Mouse (Mus musculus): ENCODE results near the gene Megf11.

Megf11 gene

GRCm38 (mm10) chr9:64395238-64395920, 10.0 kb downstream of the Megf11 start:
- no peak for DNase-seq

- DNase-seq: no peak
Measured at GRCm38 (mm10) chr9:64397108-64397507, 11.7 kb downstream of the Megf11 start.

- no peak for DNase-seq
Measured at GRCm38 (mm10) chr9:64399121-64399520, 13.7 kb downstream of the Megf11 start.

GRCm38 (mm10) chr9:64402141-64402540, 16.7 kb downstream of the Megf11 start:
- DNase-seq: no peak

GRCm38 (mm10) chr9:64406841-64407240, 21.4 kb downstream of the Megf11 start:
- DNase-seq: no peak

- no peak for DNase-seq
Measured at GRCm38 (mm10) chr9:64407390-64407970, 22.1 kb downstream of the Megf11 start.

- no peak for DNase-seq
Measured at GRCm38 (mm10) chr9:64408821-64409220, 23.4 kb downstream of the Megf11 start.

- DNase-seq: no peak
Measured at GRCm38 (mm10) chr9:64420471-64420870, 35.0 kb downstream of the Megf11 start.

GRCm38 (mm10) chr9:64421986-64422616, 36.7 kb downstream of the Megf11 start:
- no peak for DNase-seq

- no peak for DNase-seq
Measured at GRCm38 (mm10) chr9:64423912-64424311, 38.5 kb downstream of the Megf11 start.

GRCm38 (mm10) chr9:64436121-64436520, 50.7 kb downstream of the Megf11 start:
- no peak for DNase-seq

- no peak for DNase-seq
Measured at GRCm38 (mm10) chr9:64440101-64440500, 54.7 kb downstream of the Megf11 start.

- no peak for DNase-seq
Measured at GRCm38 (mm10) chr9:64445981-64446380, 60.6 kb downstream of the Megf11 start.

GRCm38 (mm10) chr9:64447070-64447469, 61.6 kb downstream of the Megf11 start:
- no peak for DNase-seq

- DNase-seq: no peak
Measured at GRCm38 (mm10) chr9:64447522-64447921, 62.1 kb downstream of the Megf11 start.

GRCm38 (mm10) chr9:64452769-64453168, 67.3 kb downstream of the Megf11 start:
- DNase-seq: no peak

- no peak for DNase-seq
Measured at GRCm38 (mm10) chr9:64454196-64454595, 68.8 kb downstream of the Megf11 start.

GRCm38 (mm10) chr9:64455910-64456309, 70.5 kb downstream of the Megf11 start:
- DNase-seq: no peak

GRCm38 (mm10) chr9:64457596-64457995, 72.2 kb downstream of the Megf11 start:
- no peak for DNase-seq

GRCm38 (mm10) chr9:64461568-64462308, 76.3 kb downstream of the Megf11 start:
- DNase-seq: no peak

GRCm38 (mm10) chr9:64462870-64463269, 77.4 kb downstream of the Megf11 start:
- no peak for DNase-seq

GRCm38 (mm10) chr9:64466090-64466489, 80.7 kb downstream of the Megf11 start:
- no peak for DNase-seq

GRCm38 (mm10) chr9:64466564-64466963, 81.1 kb downstream of the Megf11 start:
- DNase-seq: no peak

- DNase-seq: no peak
Measured at GRCm38 (mm10) chr9:64470806-64471205, 85.4 kb downstream of the Megf11 start.

Measured in spleen, adult 18-20 months (tissue).